Mouse (Mus musculus) G1E (cell line): ENCODE data around the gene Gm10377. TPM values are rescaled to one million over a fixed set of nuclear protein-coding genes. Genes with fewer than 3 reads are reported as not detected.
"Not testable (repeated sequence)": the region's sequence is repeated elsewhere in the genome, so short reads cannot be mapped to it uniquely, and the experiment has no call there.

Source experiments
- ATAC-seq: 2 replicates; pipeline ENCODE4 v1.8.0; 2016; ENCODE audit warnings: mild to moderate bottlenecking; ENCODE audit not compliant: insufficient number of reproducible peaks, poor library complexity, low FRiP score, severe bottlenecking; ENCODE audit errors: extremely low read depth
- DNase-seq: peaks from one replicate; pipeline ENCODE4 v3.0.0; 2012; ENCODE audit warnings: low spot score
- H3K27me3 ChIP-seq: 2 replicates; pipeline ENCODE4 v1.6.1; 2012; ENCODE audit warnings: mild to moderate bottlenecking, low read length, inconsistent platforms; ENCODE audit not compliant: insufficient read depth
- H3K36me3 ChIP-seq: replicated peaks from 2 replicates; pipeline ENCODE3; 2012; ENCODE audit warnings: mild to moderate bottlenecking, inconsistent platforms
- H3K4me1 ChIP-seq: 2 replicates; pipeline ENCODE4 v1.6.1; 2012; ENCODE audit warnings: low read depth, low read length, inconsistent platforms, mixed read lengths; ENCODE audit not compliant: insufficient read depth
- H3K4me3 ChIP-seq: 2 replicates; pipeline ENCODE4 v1.5.1; 2012; ENCODE audit warnings: low read depth, mild to moderate bottlenecking, inconsistent platforms, low read length, moderate library complexity, mixed read lengths
- H3K9me3 ChIP-seq: replicated peaks from 2 replicates; pipeline ENCODE4 v1.6.1; 2012; ENCODE audit warnings: inconsistent platforms
- polyA plus RNA-seq: library from polyadenylated mRNA; stranded (reverse); fragments of >175 nt; gene quantifications from 2 replicates; pipeline ENCODE4 v1.2.3, GENCODE M21; 2012
- total RNA-seq, 2 experiments: library from RNA; stranded (forward) in 1 of 2; stranded (reverse) in 1 of 2; fragments of 200-1000 nt in 1 of 2; fragments of >200 nt in 1 of 2; fragmentation: Nextera tagmentation in 1 of 2; gene quantifications; 2 replicates each; pipeline ENCODE4 v1.2.3; 2014 to 2017

Gm10377 gene
- total RNA-seq (2014; fragmentation: Nextera tagmentation) (not detected in 2 replicates), total RNA-seq (2017) (not detected in 2 replicates), polyA plus RNA-seq (not detected in 2 replicates)

DNA sequence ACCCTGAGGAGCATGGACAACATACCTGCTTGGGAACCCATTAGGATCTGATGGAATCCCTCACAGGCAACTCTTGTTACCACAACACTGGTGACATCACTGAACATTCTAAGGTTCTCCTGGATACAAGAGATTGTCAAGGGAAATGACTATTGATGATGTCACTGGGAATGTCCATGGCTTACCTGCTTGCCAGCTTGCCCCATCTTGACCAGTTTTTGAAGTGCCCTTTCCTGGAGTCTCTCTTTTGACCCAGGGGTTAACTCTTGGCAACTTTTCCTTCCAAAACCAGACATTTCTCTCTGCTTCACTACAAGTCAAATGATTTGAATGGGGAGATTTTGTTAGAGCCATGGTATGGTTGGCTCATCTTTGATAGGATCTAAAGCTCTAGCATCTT lies at the start of gene Gm10377:
TSS of gene Gm10377 (minus strand) at position 101 of the 400 bp plus-strand sequence.
- H3K9me3 ChIP-seq, DNase-seq, H3K36me3 ChIP-seq, H3K4me1 ChIP-seq, ATAC-seq, H3K27me3 ChIP-seq, H3K4me3 ChIP-seq: not testable (repeated sequence)

DNA sequence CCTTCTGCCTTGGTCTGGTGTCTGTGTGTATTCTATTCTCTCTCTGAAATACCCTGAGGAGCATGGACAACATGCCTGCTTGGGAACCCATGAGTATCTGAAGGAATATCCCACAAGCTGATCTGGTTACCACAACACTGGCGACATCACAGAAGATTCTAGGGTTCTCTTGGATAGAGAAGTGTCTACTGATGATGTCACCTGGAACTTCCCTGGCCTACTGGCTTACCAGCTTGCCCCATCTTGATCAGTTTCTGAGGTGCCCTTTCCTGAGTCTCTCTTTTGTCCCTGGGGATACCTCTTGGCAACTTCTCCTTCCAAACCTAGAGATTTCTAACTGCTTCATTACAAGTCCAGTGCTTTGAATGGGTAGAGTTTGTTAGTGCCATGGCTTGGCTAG lies 29.1 kb downstream of the Gm10377 start, which contains the start of gene Gm3015:
TSS of gene Gm3015 (minus strand) at position 101 of the 400 bp plus-strand sequence.
- not testable (repeated sequence) for H3K36me3 ChIP-seq, H3K4me1 ChIP-seq, H3K27me3 ChIP-seq, H3K4me3 ChIP-seq, DNase-seq, ATAC-seq, H3K9me3 ChIP-seq

Other genes with a start within 250 kb of the Gm10377 start
- gene Gm17124, start 198.1 kb downstream of the Gm10377 start, total RNA-seq (2014; fragmentation: Nextera tagmentation): not detected in 2 replicates
- gene Gm17124, start 198.1 kb downstream of the Gm10377 start, total RNA-seq (2017): not detected in 2 replicates
- gene Gm17124, start 198.1 kb downstream of the Gm10377 start, polyA plus RNA-seq: not detected in 2 replicates
- gene Gm3633, start 156.1 kb downstream of the Gm10377 start, total RNA-seq (2014; fragmentation: Nextera tagmentation): not detected in 2 replicates
- gene Gm3633, start 156.1 kb downstream of the Gm10377 start, total RNA-seq (2017): not detected in 2 replicates
- not detected in 2 replicates for gene Gm3633, start 156.1 kb downstream of the Gm10377 start, polyA plus RNA-seq
- not detected in 2 replicates for gene Gm10378, start 142.0 kb downstream of the Gm10377 start, total RNA-seq (2014; fragmentation: Nextera tagmentation)
- gene Gm10378, start 142.0 kb downstream of the Gm10377 start, total RNA-seq (2017): 0.52 TPM in 1 of 2 replicates, not detected in the other
- gene Gm10378, start 142.0 kb downstream of the Gm10377 start, polyA plus RNA-seq: not detected in 2 replicates
- not detected in 2 replicates for gene Gm3015, start 29.2 kb downstream of the Gm10377 start, total RNA-seq (2014; fragmentation: Nextera tagmentation)
- gene Gm3015, start 29.2 kb downstream of the Gm10377 start, total RNA-seq (2017): 0.27 TPM in 1 of 2 replicates, not detected in the other
- not detected in 2 replicates for gene Gm3015, start 29.2 kb downstream of the Gm10377 start, polyA plus RNA-seq
- gene Gm21977, start 55.5 kb upstream of the Gm10377 start, total RNA-seq (2014; fragmentation: Nextera tagmentation): not detected in 2 replicates
- not detected in 2 replicates for gene Gm21977, start 55.5 kb upstream of the Gm10377 start, total RNA-seq (2017)
- not detected in 2 replicates for gene Gm21977, start 55.5 kb upstream of the Gm10377 start, polyA plus RNA-seq
- gene Gm8082, start 195.6 kb upstream of the Gm10377 start, total RNA-seq (2014; fragmentation: Nextera tagmentation): not detected in 2 replicates
- 0.23 TPM in 1 of 2 replicates, not detected in the other for gene Gm8082, start 195.6 kb upstream of the Gm10377 start, total RNA-seq (2017)
- gene Gm8082, start 195.6 kb upstream of the Gm10377 start, polyA plus RNA-seq: not detected in 2 replicates
- gene Gm10376, start 217.6 kb upstream of the Gm10377 start, total RNA-seq (2014; fragmentation: Nextera tagmentation): not detected in 2 replicates
- 0.64 and 0.76 TPM in 2 replicates for gene Gm10376, start 217.6 kb upstream of the Gm10377 start, total RNA-seq (2017)
- not detected in 2 replicates for gene Gm10376, start 217.6 kb upstream of the Gm10377 start, polyA plus RNA-seq